In genomic region chr11:79152696-79153095, GRCm38 (mm10) we compare ENCODE assay signal across 13 mouse cellular contexts. TPM values are rescaled to one million over a fixed set of nuclear protein-coding genes. Genes with fewer than 3 reads are reported as not detected.
DNase-seq lines count a peak whose midpoint lies in the region; ATAC-seq lines count a peak whose summit lies in the region.
"Had no signal": no experiment of that assay in that cellular context is flagged by ENCODE, and none has a peak within 500 bp of the region (broad histone marks: within the 10 kb centered on the region; RNA-seq: fewer than 3 reads in every experiment).

No protein-coding gene starts in this region.

- no peaks in the 10 kb centered on the region for H3K27me3 ChIP-seq in heart, embryonic 16.5 days (ENCODE audit: control insufficient read depth, insufficient read depth, low read length)
- H3K27me3 ChIP-seq: limb, embryonic 12.5 days had no signal

- H3K36me3 ChIP-seq in heart, embryonic 16.5 days (ENCODE audit: control insufficient read depth, insufficient read depth), result no peaks in the 10 kb centered on the region
- H3K36me3 ChIP-seq: limb, embryonic 12.5 days had no signal

- ATAC-seq in heart, embryonic 16.5 days (replicated peaks; ENCODE audit: extremely low read depth, insufficient read depth, low FRiP score), result peak; percentile 52; the same call in 1 of the 2 replicates
- peak; percentile 23 for ATAC-seq in activated CD4-positive, CD25-positive, alpha-beta regulatory T cell, adult 4 months
- ATAC-seq in megakaryocyte, adult 5-6 weeks (ENCODE audit: poor library complexity, severe bottlenecking), result peak; percentile 98
- ATAC-seq: liver, postnatal 0 days had no signal

- no peaks in the 10 kb centered on the region for H3K9me3 ChIP-seq in heart, embryonic 16.5 days (replicated peaks; ENCODE audit: control insufficient read depth, low read length)
- H3K9me3 ChIP-seq: limb, embryonic 12.5 days had no signal

- 58% methylated on average over 5 of the region's 5 CpGs for WGBS in heart, embryonic 16.5 days

- no peak overlapping the region for H3K9ac ChIP-seq in heart, embryonic 16.5 days (ENCODE audit: low read length)
- H3K9ac ChIP-seq: liver, postnatal 0 days had no signal

- no peak overlapping the region for H3K4me2 ChIP-seq in heart, embryonic 16.5 days (ENCODE audit: low read depth, low read length)
- H3K4me2 ChIP-seq: heart, embryonic 11.5 days; limb, embryonic 12.5 days had no signal

- no peak overlapping the region for H3K27ac ChIP-seq in heart, embryonic 16.5 days (ENCODE audit: low read length)
- H3K27ac ChIP-seq: limb, embryonic 12.5 days had no signal

- DNase-seq in heart, adult 18-20 months, result no peak
- peak; percentile 22 to 29 for DNase-seq in thymus, postnatal 10 days (ENCODE audit: low spot score in 2 of 2)
- DNase-seq in right cerebral cortex, postnatal 14 days, result no peak
- no peak for DNase-seq in layer of hippocampus, adult 9-11 months
- DNase-seq in layer of hippocampus, postnatal 14 days (ENCODE audit: low spot score in 2 of 2), result no peak
- DNase-seq: adrenal gland, postnatal 36 days; kidney, adult 8-10 months; liver, postnatal 0 days had no signal

- H3K4me1 ChIP-seq in heart, embryonic 16.5 days (ENCODE audit: control insufficient read depth, insufficient read depth, low read length), result no peaks in the 10 kb centered on the region
- H3K4me1 ChIP-seq: limb, embryonic 12.5 days had no signal

- no peak overlapping the region for H3K4me3 ChIP-seq in heart, embryonic 16.5 days (ENCODE audit: low read length)
- H3K4me3 ChIP-seq: limb, embryonic 12.5 days had no signal

RNA-seq across cellular contexts. Expression of gene Ksr1, which starts 6.5 kb away (rescaled TPM):
- polyA plus RNA-seq in heart, embryonic 16.5 days (2015; fragmentation: Nextera tagmentation; extraction: Ambion mirVana), result 3.3 TPM in 2 replicates
- total RNA-seq in heart, adult 18-20 months (2021), result 1 to 10 TPM; 5.7 to 5.8 TPM
- 1 to 10 TPM; 2.9 to 3.8 TPM for polyA plus RNA-seq in activated CD4-positive, CD25-positive, alpha-beta regulatory T cell, adult 4 months (2017; shearing (Covaris generic))
- total RNA-seq in megakaryocyte, adult 5-6 weeks (2015), result 6.4 and 6.8 TPM in 2 replicates
- total RNA-seq in megakaryocyte, adult 5-6 weeks (2017), result 5.2 and 10.8 TPM in 2 replicates
- total RNA-seq in layer of hippocampus, postnatal 14 days (2021), result 100 to 1,000 TPM; 154 to 158 TPM

Comparison
In these comparisons a context has a peak if more than half of its experiments do, and no peak if none do; other contexts are left out.
1. ATAC-seq: peak in every context shown above with its lines; median percentile 98 in megakaryocyte, adult 5-6 weeks; 52 in heart, embryonic 16.5 days; 23 in activated CD4-positive, CD25-positive, alpha-beta regulatory T cell, adult 4 months.
2. DNase-seq: peak in thymus, postnatal 10 days (2 of 2); none in heart, adult 18-20 months (0 of 2), right cerebral cortex, postnatal 14 days (single experiment), layer of hippocampus, adult 9-11 months (single experiment) and layer of hippocampus, postnatal 14 days (0 of 2).
3. RNA of gene Ksr1, which starts 6.5 kb away (total RNA-seq): 154 to 158 TPM in layer of hippocampus, postnatal 14 days; 5.2 to 10.8 TPM in megakaryocyte, adult 5-6 weeks and 5.7 to 5.8 TPM in heart, adult 18-20 months; every median in the first group is over 10 times any median in the second.